Mouse (Mus musculus) embryonic facial prominence, embryonic 12.5 days (tissue): ENCODE data around the gene Srl. TPM values are rescaled to one million over a fixed set of nuclear protein-coding genes. Genes with fewer than 3 reads are reported as not detected.
"Not testable (repeated sequence)": the region's sequence is repeated elsewhere in the genome, so short reads cannot be mapped to it uniquely, and the experiment has no call there.

Source experiments
- ATAC-seq: fragments of 200-750 bp; cut with Nextera tagmentation; 2 replicates; pipeline ENCODE4 v1.8.0; 2017; ENCODE audit not compliant: insufficient number of reproducible peaks, insufficient read depth, low FRiP score, low TSS enrichment
- H3K27ac ChIP-seq: fragments of 300-500 bp; sonication (generic); 2 replicates; pipeline ENCODE4 v1.5.1; 2016; ENCODE audit warnings: mild to moderate bottlenecking
- H3K27me3 ChIP-seq: fragments of 300-500 bp; sonication (generic); 2 replicates; pipeline ENCODE4 v1.6.1; 2016; ENCODE audit warnings: mild to moderate bottlenecking, moderate library complexity
- H3K36me3 ChIP-seq: fragments of 300-500 bp; sonication (generic); 2 replicates; pipeline ENCODE4 v1.6.1; 2016; ENCODE audit warnings: mild to moderate bottlenecking
- H3K4me1 ChIP-seq: fragments of 300-500 bp; sonication (generic); 2 replicates; pipeline ENCODE4 v1.6.1; 2016
- H3K4me2 ChIP-seq: fragments of 300-500 bp; sonication (generic); replicated peaks from 2 replicates; pipeline ENCODE4 v1.6.1; 2016; ENCODE audit warnings: mild to moderate bottlenecking, moderate library complexity
- H3K4me3 ChIP-seq: fragments of 300-500 bp; sonication (generic); 2 replicates; pipeline ENCODE4 v1.5.1; 2016; ENCODE audit warnings: mild to moderate bottlenecking
- H3K9ac ChIP-seq: fragments of 300-500 bp; sonication (generic); 2 replicates; pipeline ENCODE4 v1.6.1; 2016; ENCODE audit warnings: mild to moderate bottlenecking, moderate library complexity
- H3K9me3 ChIP-seq: fragments of 300-500 bp; sonication (generic); 2 replicates; pipeline ENCODE4 v1.6.1; 2016; ENCODE audit warnings: mild to moderate bottlenecking, moderate library complexity
- WGBS: fragments of 180-500 bp; shearing (Covaris S2); methylation state at CpG from one replicate; pipeline ENCODE4 v1.1.7; 2016; 5-methylcytosine and 5-hydroxymethylcytosine counted together
- polyA plus RNA-seq: library from polyadenylated mRNA; unstranded; fragments of >200 nt; fragmentation: Nextera tagmentation; extraction: Ambion mirVana; gene quantifications from 2 replicates; pipeline ENCODE4 v1.2.1, GENCODE M21; 2016

The Srl gene
- 29.5 and 31.9 TPM in 2 replicates for polyA plus RNA-seq

GRCm38 (mm10) chr16:4541501-4542198, at the start of gene Srl:
Srl (minus strand) TSS chr16:4541816.
- peak within 1 kb of the TSS; percentile 41 for H3K4me3 ChIP-seq
- H3K36me3 ChIP-seq: peaks cover 17% of the 10 kb centered on the region
- H3K27me3 ChIP-seq: no peaks in the 10 kb centered on the region
- H3K9ac ChIP-seq: peak within 1 kb of the TSS; percentile 50
- H3K4me1 ChIP-seq: peaks cover 8% of the 10 kb centered on the region; the same call in 1 of the 2 replicates
- peak within 1 kb of the TSS; percentile 50 for H3K4me2 ChIP-seq
- ATAC-seq: peak; percentile 95
- H3K9me3 ChIP-seq: no peaks in the 10 kb centered on the region
- H3K27ac ChIP-seq: no peak within 1 kb of the TSS
- under 1% methylated on average over 43 of the region's 43 CpGs for WGBS

GRCm38 (mm10) chr16:4590236-4590635, 48.6 kb upstream of the Srl start:
- H3K4me3 ChIP-seq: no peak overlapping the region
- H3K9ac ChIP-seq: no peak overlapping the region
- 98% methylated on average over 9 of the region's 9 CpGs for WGBS
- no peaks in the 10 kb centered on the region for H3K9me3 ChIP-seq
- H3K4me1 ChIP-seq: peaks cover 34% of the 10 kb centered on the region
- ATAC-seq: no peak
- no peak overlapping the region for H3K4me2 ChIP-seq
- no peak overlapping the region for H3K27ac ChIP-seq
- H3K36me3 ChIP-seq: peaks cover 8% of the 10 kb centered on the region
- no peaks in the 10 kb centered on the region for H3K27me3 ChIP-seq

DNA sequence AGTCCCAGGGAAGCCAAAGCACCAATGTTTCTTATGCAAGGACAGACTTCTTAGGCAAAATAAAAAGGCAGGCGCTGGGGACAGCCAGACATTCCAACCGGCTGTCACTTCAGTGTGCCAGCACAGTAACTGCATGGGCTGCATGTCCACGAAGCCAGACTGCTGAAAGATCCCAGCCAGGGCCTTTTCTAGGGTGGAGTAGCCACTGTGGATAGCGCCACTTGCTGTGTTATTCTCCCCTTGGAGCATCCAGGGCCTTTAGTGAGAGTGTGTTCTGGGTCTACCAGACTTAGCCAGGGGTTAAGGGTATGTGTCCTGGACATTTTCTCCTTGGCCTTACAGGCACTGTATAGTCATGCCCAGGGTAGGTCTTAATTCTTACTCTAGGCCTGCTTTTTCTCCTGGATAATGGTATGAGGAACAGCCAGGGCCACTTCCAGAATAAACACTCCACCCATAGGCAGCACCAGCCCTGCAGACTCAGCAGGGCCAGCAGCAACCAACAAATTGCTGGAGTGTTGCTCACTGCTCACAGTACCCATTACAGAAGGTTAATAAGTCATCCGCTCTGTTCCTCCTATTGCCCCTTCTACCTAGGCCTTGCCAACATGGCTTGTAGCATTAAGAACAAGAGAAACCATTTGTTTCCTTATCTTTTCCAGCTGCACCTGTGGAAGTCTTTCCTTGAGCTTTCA, 46.0 kb upstream of the Srl start:
- no peaks in the 10 kb centered on the region for H3K9me3 ChIP-seq
- H3K27me3 ChIP-seq: no peaks in the 10 kb centered on the region
- WGBS: 56% methylated on average over 5 of the region's 5 CpGs
- H3K4me3 ChIP-seq: no peak overlapping the region
- H3K9ac ChIP-seq: 0 out of 2 replicates have a peak overlapping the region, but pooled peaks have one; percentile 52
- peaks cover 21% of the 10 kb centered on the region for H3K4me1 ChIP-seq
- peaks cover 8% of the 10 kb centered on the region for H3K36me3 ChIP-seq
- no peak for ATAC-seq
- H3K27ac ChIP-seq: peak overlapping the region; percentile 90
- no peak overlapping the region for H3K4me2 ChIP-seq

DNA sequence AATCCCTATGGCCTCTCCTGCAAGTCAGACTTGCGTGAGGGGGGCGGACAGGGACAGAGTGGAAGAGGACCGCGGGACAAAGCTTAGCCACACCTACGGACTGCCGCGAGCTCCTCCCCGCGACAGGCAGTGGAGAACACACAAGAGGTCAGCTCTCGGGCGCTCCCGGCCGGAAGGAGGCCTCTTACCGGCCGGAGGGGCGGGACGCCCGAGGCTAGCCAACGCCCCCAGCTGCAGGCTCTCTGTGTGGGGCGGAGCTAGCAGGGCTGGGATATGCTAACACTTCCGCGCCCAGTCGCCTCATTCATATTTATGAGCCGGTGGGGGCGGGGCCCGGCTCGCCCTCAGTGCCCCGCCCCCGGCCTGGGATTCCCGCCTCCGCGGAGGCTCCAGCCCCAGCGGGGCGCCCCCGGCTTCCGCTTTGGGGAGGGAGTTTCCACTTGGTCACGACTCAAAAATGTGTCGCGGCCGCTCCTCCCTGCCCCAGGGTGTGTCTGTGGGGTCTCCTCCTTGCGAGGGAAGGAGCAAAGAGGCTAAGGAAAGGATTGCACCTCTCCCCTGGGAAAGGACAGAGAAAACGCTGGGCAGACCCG, 45.0 kb upstream of the Srl start:
- ATAC-seq: peak; percentile 97
- WGBS: under 1% methylated on average over 42 of the region's 43 CpGs

DNA sequence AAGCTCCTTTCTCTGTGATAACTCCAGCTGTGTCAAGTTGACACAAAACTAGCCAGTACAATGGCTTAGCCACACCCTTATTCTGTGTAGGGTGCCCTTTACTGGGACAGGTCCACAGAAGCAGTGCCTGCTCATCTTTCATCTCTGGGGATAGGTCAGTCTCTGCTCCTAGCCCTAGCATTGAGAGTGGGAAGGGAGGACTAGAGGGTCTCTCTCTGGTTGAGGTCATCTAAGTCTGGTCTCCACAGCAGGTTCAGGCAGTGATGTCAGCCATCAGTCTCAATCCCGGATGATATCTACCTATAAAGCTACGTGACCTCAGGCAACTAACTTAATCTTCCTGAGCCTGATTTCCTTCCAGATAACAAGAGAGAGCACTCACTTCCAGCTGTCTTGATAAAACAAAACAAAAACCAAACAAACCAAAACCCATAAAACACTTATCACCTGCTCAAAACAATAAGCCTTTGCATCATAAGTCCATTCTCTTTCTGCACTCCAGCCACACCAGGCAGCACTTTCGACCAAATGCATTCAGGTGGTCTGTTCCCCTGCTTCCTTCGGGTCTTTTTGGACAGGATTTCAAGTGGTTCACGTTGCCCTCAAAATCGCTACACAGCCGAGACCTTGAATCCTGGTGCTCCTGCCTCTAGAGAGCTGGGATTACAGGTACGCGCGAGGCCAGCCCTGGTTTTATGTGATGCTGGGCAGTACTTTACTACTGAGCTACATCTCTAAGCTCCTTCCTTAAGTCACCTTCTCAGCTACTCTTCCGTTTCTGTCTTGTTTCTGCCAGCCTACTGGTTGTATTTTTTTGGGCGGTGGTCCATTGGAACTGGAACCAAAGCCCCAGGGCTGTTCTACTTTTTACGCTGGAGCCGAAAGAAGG, 44.3 kb upstream of the Srl start:
- H3K4me3 ChIP-seq: peak overlapping the region; percentile 39
- H3K9ac ChIP-seq: peak overlapping the region; percentile 52; the same call in 1 of the 2 replicates
- peaks cover 7% of the 10 kb centered on the region for H3K36me3 ChIP-seq
- peak; percentile 47 for ATAC-seq
- H3K9me3 ChIP-seq: no peaks in the 10 kb centered on the region
- H3K27ac ChIP-seq: peak overlapping the region; percentile 90
- H3K27me3 ChIP-seq: no peaks in the 10 kb centered on the region
- WGBS: 8% methylated on average over 14 of the region's 14 CpGs
- H3K4me1 ChIP-seq: peaks cover 16% of the 10 kb centered on the region
- peak overlapping the region; percentile 60 for H3K4me2 ChIP-seq

More for the DNA sequence above, 45.0 kb upstream of the Srl start:
- H3K4me2 ChIP-seq: peak overlapping the region; percentile 60
- peaks cover 16% of the 10 kb centered on the region for H3K4me1 ChIP-seq
- H3K9me3 ChIP-seq: no peaks in the 10 kb centered on the region
- peak overlapping the region; percentile 39 for H3K4me3 ChIP-seq
- H3K36me3 ChIP-seq: peaks cover 8% of the 10 kb centered on the region
- H3K9ac ChIP-seq: peak overlapping the region; percentile 52
- no peaks in the 10 kb centered on the region for H3K27me3 ChIP-seq
- peak overlapping the region; percentile 90 for H3K27ac ChIP-seq

DNA sequence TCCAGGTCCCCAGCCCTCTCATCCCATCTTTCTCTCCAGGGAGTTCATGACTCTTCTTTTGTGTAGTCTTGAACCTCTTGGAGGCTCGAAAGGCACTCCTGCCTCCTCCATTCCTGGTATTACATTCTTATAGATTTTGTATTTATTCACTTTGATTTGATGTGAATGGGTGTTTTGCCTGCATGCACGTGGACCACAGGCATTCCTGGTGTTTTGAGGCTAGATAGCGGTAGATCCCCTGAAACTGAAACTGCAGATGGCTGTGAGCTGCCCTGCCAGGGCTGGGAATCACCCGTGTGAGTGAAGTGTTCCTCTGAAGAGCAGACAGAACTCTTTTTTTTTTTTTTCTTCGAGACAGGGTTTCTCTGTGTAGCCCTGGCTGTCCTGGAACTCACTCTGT, 42.8 kb upstream of the Srl start:
- Histone ChIP-seq H3K4me2 (no peak overlapping the region), H3K9me3 (no peaks in the 10 kb centered on the region), H3K27ac (no peak overlapping the region), H3K4me1 (peaks cover 16% of the 10 kb centered on the region), H3K36me3 (no peaks in the 10 kb centered on the region), H3K27me3 (no peaks in the 10 kb centered on the region), H3K4me3 (no peak overlapping the region), H3K9ac (no peak overlapping the region)
- ATAC-seq: no peak
- WGBS: 74% methylated on average over 5 of the region's 5 CpGs

GRCm38 (mm10) chr16:4583807-4584206, 42.2 kb upstream of the Srl start:
- Histone ChIP-seq H3K27ac (no peak overlapping the region), H3K27me3 (no peaks in the 10 kb centered on the region), H3K9me3 (no peaks in the 10 kb centered on the region), H3K4me3 (no peak overlapping the region), H3K4me2 (no peak overlapping the region), H3K36me3 (no peaks in the 10 kb centered on the region), H3K4me1 (peaks cover 16% of the 10 kb centered on the region), H3K9ac (no peak overlapping the region)
- no peak for ATAC-seq
- WGBS: 88% methylated on average over 3 of the region's 3 CpGs

GRCm38 (mm10) chr16:4581179-4581578, 39.6 kb upstream of the Srl start:
- H3K27ac ChIP-seq, H3K4me3 ChIP-seq, H3K4me2 ChIP-seq, H3K27me3 ChIP-seq, H3K4me1 ChIP-seq, H3K36me3 ChIP-seq, H3K9ac ChIP-seq, H3K9me3 ChIP-seq, ATAC-seq: not testable (repeated sequence)
- 80% methylated on average over 4 of the region's 4 CpGs for WGBS

DNA sequence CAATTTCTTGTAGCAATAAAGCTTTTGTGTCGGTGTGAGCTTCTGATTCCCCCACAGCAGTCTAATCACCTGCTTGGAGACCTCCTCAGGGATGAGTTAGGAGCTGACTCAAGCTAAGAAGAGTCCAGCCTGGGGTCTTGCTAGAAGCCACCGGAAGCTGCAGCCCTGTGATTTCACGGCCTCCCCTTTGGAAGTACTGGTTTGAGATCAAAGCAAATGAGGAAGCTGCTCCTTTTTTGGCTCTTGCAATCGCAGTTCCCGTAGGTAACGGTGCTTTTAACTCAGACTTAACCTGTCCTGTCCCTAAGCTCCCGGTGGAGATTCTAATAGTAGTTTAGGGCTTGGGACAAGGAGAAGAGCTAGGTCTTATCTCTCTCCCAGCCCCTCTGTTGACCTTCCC, 37.0 kb upstream of the Srl start:
- H3K9me3 ChIP-seq: no peaks in the 10 kb centered on the region
- 76% methylated on average over 7 of the region's 7 CpGs for WGBS
- H3K9ac ChIP-seq: no peak overlapping the region
- no peaks in the 10 kb centered on the region for H3K27me3 ChIP-seq
- no peak overlapping the region for H3K4me2 ChIP-seq
- no peaks in the 10 kb centered on the region for H3K4me1 ChIP-seq
- H3K27ac ChIP-seq: no peak overlapping the region
- no peak for ATAC-seq
- H3K36me3 ChIP-seq: no peaks in the 10 kb centered on the region
- no peak overlapping the region for H3K4me3 ChIP-seq

DNA sequence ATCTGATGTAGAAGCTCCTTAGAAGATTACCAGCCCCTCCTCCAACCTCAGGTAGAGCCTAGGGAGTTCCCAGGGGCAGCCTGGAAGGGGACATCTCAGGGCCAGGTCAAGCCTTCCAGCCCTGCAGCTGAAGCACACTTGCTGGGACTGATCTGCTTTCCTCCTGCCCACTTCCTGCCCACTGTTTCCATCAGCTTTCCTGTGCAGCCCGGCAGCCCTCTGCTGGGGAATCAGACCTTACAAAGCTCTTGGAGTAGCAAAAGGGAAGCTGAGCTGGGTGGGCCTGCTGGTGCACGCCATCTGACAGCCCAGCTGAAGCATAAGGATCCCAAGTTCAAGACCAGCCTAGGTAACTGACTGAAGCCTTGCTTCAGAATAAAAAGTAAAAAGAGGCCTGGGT, 35.3 kb upstream of the Srl start:
- Histone ChIP-seq H3K9ac (no peak overlapping the region), H3K27me3 (no peaks in the 10 kb centered on the region), H3K27ac (no peak overlapping the region), H3K4me3 (no peak overlapping the region), H3K4me1 (no peaks in the 10 kb centered on the region), H3K36me3 (no peaks in the 10 kb centered on the region), H3K4me2 (no peak overlapping the region), H3K9me3 (no peaks in the 10 kb centered on the region)
- WGBS: 38% methylated on average over 2 of the region's 2 CpGs
- ATAC-seq: no peak

- WGBS: 25% methylated on average over 2 of the region's 2 CpGs
- Histone ChIP-seq H3K4me1 (peaks cover 5% of the 10 kb centered on the region), H3K9me3 (no peaks in the 10 kb centered on the region), H3K27me3 (no peaks in the 10 kb centered on the region), H3K27ac (no peak overlapping the region), H3K4me3 (no peak overlapping the region), H3K9ac (no peak overlapping the region), H3K4me2 (no peak overlapping the region), H3K36me3 (no peaks in the 10 kb centered on the region)
- ATAC-seq: no peak
These were observed 34.4 kb upstream of the Srl start for GRCm38 (mm10) chr16:4576038-4576437.
